Mouse (Mus musculus) CH12.LX (cell line): Measurements from ENCODE around the gene Gm7579.

Source experiments
- CTCF ChIP-seq, 2 experiments: IDR thresholded peaks in 1 of 2; conservative IDR thresholded peaks in 1 of 2; 2 replicates each; pipeline ENCODE4 v1.5.1; 2011 to 2012; ENCODE audit warnings: low read depth in 2 of 2, low read length in 2 of 2, improper control_type of control experiment in 1 of 2, inconsistent platforms in 1 of 2, mild to moderate bottlenecking in 1 of 2, moderate library complexity in 1 of 2
- E2F4 ChIP-seq: IDR thresholded peaks from 2 replicates; pipeline ENCODE4 v1.6.1; 2011; ENCODE audit warnings: low read depth, low read length, improper control_type of control experiment; ENCODE audit not compliant: insufficient replicate concordance
- EP300 ChIP-seq: IDR thresholded peaks from 2 replicates; pipeline ENCODE4 v1.6.1; 2011; ENCODE audit warnings: low read length, improper control_type of control experiment
- MAFK ChIP-seq: IDR thresholded peaks from 2 replicates; pipeline ENCODE4 v1.6.1; 2011; ENCODE audit warnings: low read length, improper control_type of control experiment; ENCODE audit not compliant: insufficient replicate concordance
- NELFE ChIP-seq: IDR thresholded peaks from 2 replicates; pipeline ENCODE4 v1.6.1; 2011; ENCODE audit warnings: low read depth, low read length, improper control_type of control experiment
- POLR2A ChIP-seq: IDR thresholded peaks from 2 replicates; pipeline ENCODE4 v1.6.1; 2011; ENCODE audit warnings: low read depth, mild to moderate bottlenecking, improper control_type of control experiment, low read length
- TCF12 ChIP-seq: IDR thresholded peaks from 2 replicates; pipeline ENCODE4 v1.6.1; 2014; ENCODE audit warnings: low read depth, mild to moderate bottlenecking, inconsistent platforms, low read length, improper control_type of control experiment

- TF ChIP-seq CTCF (conservative IDR thresholded peaks at IDR 0.05 in 1 of 2, IDR thresholded peaks at IDR 0.05 in 1 of 2; ENCODE audit: low read depth in 2 of 2, low read length in 2 of 2): no peak
- TF ChIP-seq POLR2A: no peak
- no peak for TF ChIP-seq NELFE
- TF ChIP-seq TCF12: no peak
- no peak for TF ChIP-seq MAFK
- TF ChIP-seq E2F4: no peak
- TF ChIP-seq EP300: no peak
Measured at GRCm38 (mm10) chr7:142198748-142199147, 12.9 kb upstream of the Gm7579 start.
